Comparison of ENCODE assay signal across 25 mouse cellular contexts in genomic region chr2:89414557-89414956, GRCm38 (mm10). TPM values are rescaled to one million over a fixed set of nuclear protein-coding genes. Genes with fewer than 3 reads are reported as not detected.
"Had no signal": no experiment of that assay in that cellular context is flagged by ENCODE, and none has a peak within 500 bp of the region (broad histone marks: within the 10 kb centered on the region; RNA-seq: fewer than 3 reads in every experiment).

No protein-coding gene starts in this region.

- ATAC-seq: midbrain, embryonic 16.5 days had no signal

- H3K9me3 ChIP-seq: midbrain, embryonic 10.5 days; midbrain, embryonic 12.5 days; neural tube, embryonic 13.5 days; neural tube, embryonic 15.5 days had no signal

- H3K36me3 ChIP-seq: midbrain, embryonic 10.5 days; midbrain, embryonic 12.5 days; neural tube, embryonic 13.5 days; neural tube, embryonic 15.5 days had no signal

- DNase-seq: lung, adult 18-20 months; lung, embryonic 14.5 days; lung, postnatal 10 days; lung, postnatal 4 days; midbrain, embryonic 14.5 days; retina, postnatal 1 day; right cerebral cortex, adult 18-20 months; right cerebral cortex, postnatal 25 days; right cerebral cortex, postnatal 4 days; spleen, adult 18-20 months; thymus, adult 18-20 months; thymus, postnatal 14 days; thymus, postnatal 36 days had no signal

- H3K27ac ChIP-seq: midbrain, embryonic 10.5 days; midbrain, embryonic 12.5 days; neural tube, embryonic 13.5 days; neural tube, embryonic 15.5 days had no signal

- H3K9ac ChIP-seq: lung, embryonic 14.5 days; midbrain, embryonic 12.5 days; neural tube, embryonic 13.5 days; neural tube, embryonic 15.5 days had no signal

- H3K4me1 ChIP-seq: midbrain, embryonic 10.5 days; midbrain, embryonic 12.5 days; neural tube, embryonic 13.5 days; neural tube, embryonic 15.5 days had no signal

- H3K27me3 ChIP-seq: midbrain, embryonic 12.5 days; neural tube, embryonic 13.5 days; neural tube, embryonic 15.5 days had no signal

- H3K4me2 ChIP-seq: lung, embryonic 14.5 days; midbrain, embryonic 12.5 days; neural tube, embryonic 13.5 days; neural tube, embryonic 15.5 days had no signal

- H3K4me3 ChIP-seq: midbrain, embryonic 10.5 days; midbrain, embryonic 12.5 days; myocyte; neural tube, embryonic 13.5 days; neural tube, embryonic 15.5 days had no signal

RNA-seq across cellular contexts. Expression of gene Olfr1238, which starts 5.1 kb away (rescaled TPM):
- polyA plus RNA-seq: lung, embryonic 14.5 days; lung, embryonic 16.5 days; midbrain, embryonic 10.5 days; midbrain, embryonic 12.5 days; midbrain, embryonic 14.5 days; midbrain, embryonic 16.5 days; myocyte; neural tube, embryonic 11.5 days; neural tube, embryonic 13.5 days; neural tube, embryonic 15.5 days; small intestine, adult 2 months; stomach, embryonic 14.5 days; stomach, embryonic 16.5 days; thymus, postnatal 0 days had no signal

RNA-seq across cellular contexts. Expression of gene Olfr1239, which starts 5.7 kb away (rescaled TPM):
- polyA plus RNA-seq: lung, embryonic 14.5 days; lung, embryonic 16.5 days; midbrain, embryonic 10.5 days; midbrain, embryonic 12.5 days; midbrain, embryonic 14.5 days; midbrain, embryonic 16.5 days; myocyte; neural tube, embryonic 11.5 days; neural tube, embryonic 13.5 days; neural tube, embryonic 15.5 days; small intestine, adult 2 months; stomach, embryonic 14.5 days; stomach, embryonic 16.5 days; thymus, postnatal 0 days had no signal

RNA-seq across cellular contexts. Expression of gene Olfr1240, which starts 28.2 kb away (rescaled TPM):
- polyA plus RNA-seq: lung, embryonic 14.5 days; lung, embryonic 16.5 days; midbrain, embryonic 10.5 days; midbrain, embryonic 12.5 days; midbrain, embryonic 14.5 days; midbrain, embryonic 16.5 days; myocyte; neural tube, embryonic 11.5 days; neural tube, embryonic 13.5 days; neural tube, embryonic 15.5 days; small intestine, adult 2 months; stomach, embryonic 14.5 days; stomach, embryonic 16.5 days; thymus, postnatal 0 days had no signal

RNA-seq across cellular contexts. Expression of gene Olfr1234, which starts 49.9 kb away (rescaled TPM):
- polyA plus RNA-seq: lung, embryonic 14.5 days; lung, embryonic 16.5 days; midbrain, embryonic 10.5 days; midbrain, embryonic 12.5 days; midbrain, embryonic 14.5 days; midbrain, embryonic 16.5 days; myocyte; neural tube, embryonic 11.5 days; neural tube, embryonic 13.5 days; neural tube, embryonic 15.5 days; small intestine, adult 2 months; stomach, embryonic 14.5 days; stomach, embryonic 16.5 days; thymus, postnatal 0 days had no signal
